In genomic region chr10:24158470-24159254, GRCm38 (mm10) we compare ENCODE assay signal across 9 mouse cellular contexts. TPM values are rescaled to one million over a fixed set of nuclear protein-coding genes. Genes with fewer than 3 reads are reported as not detected.
DNase-seq lines count a peak whose midpoint lies in the region; ATAC-seq and TF ChIP-seq lines count a peak whose summit lies in the region.
"Had no signal": no experiment of that assay in that cellular context is flagged by ENCODE, and none has a peak within 500 bp of the region (broad histone marks: within the 10 kb centered on the region; RNA-seq: fewer than 3 reads in every experiment).

No protein-coding gene starts in this region.

- peaks cover 21% of the 10 kb centered on the region for H3K36me3 ChIP-seq in heart, embryonic 16.5 days (ENCODE audit: control insufficient read depth, insufficient read depth)
- no peaks in the 10 kb centered on the region for H3K36me3 ChIP-seq in testis, adult 2 months (ENCODE audit: control insufficient read depth, insufficient read depth, low read length)

- TF ChIP-seq POLR2A in testis, adult 2 months (IDR thresholded peaks at IDR 0.05; ENCODE audit: control insufficient read depth, low read depth, low read length) = no peak

- no peak overlapping the region for H3K9ac ChIP-seq in heart, embryonic 16.5 days (ENCODE audit: low read length)

- H3K4me1 ChIP-seq in heart, embryonic 16.5 days (ENCODE audit: control insufficient read depth, insufficient read depth, low read length) = peaks cover 10% of the 10 kb centered on the region
- H3K4me1 ChIP-seq in testis, adult 2 months (ENCODE audit: control insufficient read depth, insufficient read depth, low read length) = 0 out of 2 replicates have a peak, but pooled peaks cover 2% of the 10 kb centered on the region

- H3K27me3 ChIP-seq in heart, embryonic 16.5 days (ENCODE audit: control insufficient read depth, insufficient read depth, low read length) = no peaks in the 10 kb centered on the region
- H3K27me3 ChIP-seq in testis, adult 2 months (ENCODE audit: control insufficient read depth, insufficient read depth, low read length) = no peaks in the 10 kb centered on the region

- H3K4me3 ChIP-seq in heart, embryonic 16.5 days (ENCODE audit: low read length) = no peak overlapping the region
- H3K4me3 ChIP-seq in testis, adult 2 months (ENCODE audit: control insufficient read depth, low read depth, low read length) = no peak overlapping the region

- ATAC-seq in heart, embryonic 16.5 days (replicated peaks; ENCODE audit: extremely low read depth, insufficient read depth, low FRiP score) = peak; percentile 81
- ATAC-seq in megakaryocyte-erythroid progenitor cell, adult 5-6 weeks (replicated peaks; ENCODE audit: low FRiP score, low TSS enrichment, poor library complexity, severe bottlenecking) = 0 out of 2 replicates have a peak, but pooled peaks have one; percentile 45

- H3K9me3 ChIP-seq in heart, embryonic 16.5 days (replicated peaks; ENCODE audit: control insufficient read depth, low read length) = no peaks in the 10 kb centered on the region

- H3K4me2 ChIP-seq in heart, embryonic 16.5 days (ENCODE audit: low read depth, low read length) = no peak overlapping the region

- no peak for DNase-seq in heart, adult 18-20 months
- no peak for DNase-seq in testis, postnatal 14 days (ENCODE audit: low spot score)
- no peak for DNase-seq in gastrocnemius, adult 8-10 months (ENCODE audit: low spot score in 2 of 2)
- DNase-seq in embryo, embryonic 9.5 days (ENCODE audit: extremely low spot score) = no peak
- DNase-seq in right cerebral cortex, postnatal 36 days (ENCODE audit: low spot score in 2 of 2) = no peak

- 77% methylated on average over 12 of the region's 12 CpGs for WGBS in heart, embryonic 16.5 days

- TF ChIP-seq CTCF in testis, adult 2 months (IDR thresholded peaks at IDR 0.05; ENCODE audit: control insufficient read depth, insufficient read depth, insufficient replicate concordance, low read depth, low read length) = no peak

- no peak overlapping the region for H3K27ac ChIP-seq in heart, embryonic 16.5 days (ENCODE audit: low read length)
- peak overlapping the region; percentile 8; the same call in 1 of the 2 replicates for H3K27ac ChIP-seq in testis, adult 2 months (ENCODE audit: control insufficient read depth, insufficient read depth, low read depth, low read length)

RNA-seq across cellular contexts. Expression of gene Stx7, which starts 9.6 kb away (rescaled TPM):
- 75.5 and 79.4 TPM in 2 replicates for polyA plus RNA-seq in heart, embryonic 16.5 days (2015; fragmentation: Nextera tagmentation; extraction: Ambion mirVana)
- 10 to 100 TPM; 44.9 to 51.8 TPM for total RNA-seq in heart, adult 18-20 months (2021)
- polyA plus RNA-seq in testis, adult 2 months (2012; rRNA removed) = 9.8 and 14.9 TPM in 2 replicates
- 18.7 and 32.2 TPM in 2 replicates for total RNA-seq in megakaryocyte-erythroid progenitor cell, adult 5-6 weeks (2014; fragmentation: Nextera tagmentation)
- total RNA-seq in megakaryocyte-erythroid progenitor cell, adult 5-6 weeks (2017) = 28.1 and 29.5 TPM in 2 replicates
- total RNA-seq in gastrocnemius, adult 8-10 months (2022) = 10 to 100 TPM; 22.1 to 28.8 (median 24.4) TPM

RNA-seq across cellular contexts. Expression of gene Taar9, which starts 49.3 kb away (rescaled TPM):
- polyA plus RNA-seq in heart, embryonic 16.5 days (2015; fragmentation: Nextera tagmentation; extraction: Ambion mirVana) = not detected in 2 replicates
- total RNA-seq in heart, adult 18-20 months (2021) = not detected
- polyA plus RNA-seq in testis, adult 2 months (2012; rRNA removed) = not detected in 2 replicates
- total RNA-seq in megakaryocyte-erythroid progenitor cell, adult 5-6 weeks (2014; fragmentation: Nextera tagmentation) = not detected in 2 replicates
- not detected in 2 replicates for total RNA-seq in megakaryocyte-erythroid progenitor cell, adult 5-6 weeks (2017)
- not detected for total RNA-seq in gastrocnemius, adult 8-10 months (2022)
- polyA plus RNA-seq: limb, embryonic 14.5 days had no signal

RNA-seq across cellular contexts. Expression of gene Taar8c, which starts 57.0 kb away (rescaled TPM):
- polyA plus RNA-seq in heart, embryonic 16.5 days (2015; fragmentation: Nextera tagmentation; extraction: Ambion mirVana) = not detected in 2 replicates
- total RNA-seq in heart, adult 18-20 months (2021) = not detected
- not detected in 2 replicates for polyA plus RNA-seq in testis, adult 2 months (2012; rRNA removed)
- total RNA-seq in megakaryocyte-erythroid progenitor cell, adult 5-6 weeks (2014; fragmentation: Nextera tagmentation) = not detected in 2 replicates
- not detected in 2 replicates for total RNA-seq in megakaryocyte-erythroid progenitor cell, adult 5-6 weeks (2017)
- total RNA-seq in gastrocnemius, adult 8-10 months (2022) = not detected
- polyA plus RNA-seq: limb, embryonic 14.5 days had no signal
